ENCODE assay signal across 16 mouse cellular contexts in genomic region chr12:107667836-107668235, GRCm38 (mm10).
DNase-seq lines count a peak whose midpoint lies in the region.
"Had no signal": no experiment of that assay in that cellular context is flagged by ENCODE, and none has a peak within 500 bp of the region (broad histone marks: within the 10 kb centered on the region; RNA-seq: fewer than 3 reads in every experiment).

No protein-coding gene starts in this region.

- intact Hi-C loops in heart, postnatal 25 days (cut with DNase I), result no loop called here

- peak; percentile 15 for DNase-seq in layer of hippocampus, adult 9-11 months
- no peak for DNase-seq in layer of hippocampus, adult 9-10 months (ENCODE audit: low spot score)
- peak; percentile 39 to 73 for DNase-seq in layer of hippocampus, postnatal 14 days (ENCODE audit: low spot score in 2 of 2)
- no peak for DNase-seq in layer of hippocampus, postnatal 25 days (ENCODE audit: extremely low spot score in 1 of 2, low spot score in 1 of 2)
- no peak for DNase-seq in heart, postnatal 25 days (ENCODE audit: low spot score)
- DNase-seq: adrenal gland, adult 2 months; adrenal gland, postnatal 10 days; adrenal gland, postnatal 25 days; cerebellum, adult 11 months; cerebellum, adult 18-20 months; cerebellum, adult 8-10 months; cerebellum, adult 9-11 months; cerebellum, postnatal 14 days; cerebellum, postnatal 36 days; embryo, embryonic 11 days; forebrain, postnatal 0 days had no signal

Comparison
In these comparisons a context has a peak if more than half of its experiments do, and no peak if none do; other contexts are left out.
1. DNase-seq: peak in layer of hippocampus, adult 9-11 months (single experiment) and layer of hippocampus, postnatal 14 days (2 of 2); none in layer of hippocampus, adult 9-10 months (single experiment), layer of hippocampus, postnatal 25 days (0 of 2) and heart, postnatal 25 days (single experiment).